Mouse (Mus musculus): Measurements from ENCODE around the gene Htr1f. TPM values are rescaled to one million over a fixed set of nuclear protein-coding genes. Genes with fewer than 3 reads are reported as not detected.

Htr1f gene
- polyA plus RNA-seq, 1 experiment from 2014 or later = not detected

DNA sequence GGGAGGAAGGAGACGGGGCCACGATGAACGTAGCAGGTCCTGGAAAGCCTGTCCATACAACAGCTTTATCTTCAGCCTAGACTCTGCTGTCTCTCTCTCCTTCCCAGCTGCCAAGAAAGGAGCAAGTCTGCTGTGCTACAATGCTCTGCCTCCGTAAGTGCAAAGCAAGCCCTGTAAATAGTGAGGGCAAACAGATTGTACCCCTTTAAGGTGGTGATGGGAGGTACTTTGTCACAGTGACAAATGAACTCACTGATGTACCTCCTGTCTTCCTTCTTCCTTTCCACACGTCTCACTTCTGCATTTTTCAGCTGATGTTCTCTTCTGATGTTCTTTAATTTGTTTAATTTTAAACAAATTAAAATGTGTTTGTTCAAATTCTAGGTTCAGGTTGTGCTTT, 221.8 kb downstream of the Htr1f start:
- no peak for DNase-seq (ENCODE audit: low spot score)
- ATAC-seq (ENCODE audit: insufficient read depth, low FRiP score, low TSS enrichment) = no peak
- H3K4me2 ChIP-seq (ENCODE audit: low read depth) = no peak overlapping the region
- no peak overlapping the region for H3K4me3 ChIP-seq (ENCODE audit: low read depth, low read length)
- no peaks in the 10 kb centered on the region for H3K9me3 ChIP-seq (ENCODE audit: control insufficient read depth, low read length)
- H3K4me1 ChIP-seq (ENCODE audit: control insufficient read depth, insufficient read depth, low read length) = peaks cover 3% of the 10 kb centered on the region; the same call in 1 of the 2 replicates
- WGBS = 61% methylated on average over 5 of the region's 5 CpGs
- no peaks in the 10 kb centered on the region for H3K27me3 ChIP-seq (ENCODE audit: control insufficient read depth, insufficient read depth, low read length)
- no peaks in the 10 kb centered on the region for H3K36me3 ChIP-seq (ENCODE audit: control insufficient read depth, insufficient read depth, low read length)
- no peak overlapping the region for H3K27ac ChIP-seq (ENCODE audit: low read depth, low read length)
- H3K9ac ChIP-seq (ENCODE audit: low read length) = no peak overlapping the region

DNA sequence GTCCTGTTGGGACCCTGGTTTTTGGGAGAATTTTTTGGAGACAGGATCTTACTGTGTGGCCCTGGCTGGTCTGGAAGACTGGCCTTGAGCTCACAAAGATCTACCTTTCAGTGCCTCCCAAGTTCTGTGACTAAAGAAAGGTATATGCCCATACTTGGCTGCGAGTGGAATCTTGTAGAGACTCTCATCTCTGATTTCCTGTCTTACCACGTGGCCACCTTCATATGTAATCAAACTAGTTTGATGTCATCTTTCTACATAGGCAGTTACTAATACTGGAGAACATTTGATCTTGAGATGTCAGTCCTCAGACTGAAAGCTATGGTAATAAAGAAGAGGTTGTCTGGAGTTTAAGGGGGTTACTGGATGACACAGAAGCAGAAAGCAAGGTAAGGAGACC, 224.2 kb downstream of the Htr1f start:
- H3K9me3 ChIP-seq (ENCODE audit: control insufficient read depth, low read length) = no peaks in the 10 kb centered on the region
- H3K27me3 ChIP-seq (ENCODE audit: control insufficient read depth, insufficient read depth, low read length) = no peaks in the 10 kb centered on the region
- no peak overlapping the region for H3K9ac ChIP-seq (ENCODE audit: low read length)
- no peak for ATAC-seq (ENCODE audit: insufficient read depth, low FRiP score, low TSS enrichment)
- no peak overlapping the region for H3K27ac ChIP-seq (ENCODE audit: low read depth, low read length)
- DNase-seq (ENCODE audit: low spot score) = no peak
- 85% methylated on average over 2 of the region's 2 CpGs for WGBS
- no peak overlapping the region for H3K4me2 ChIP-seq (ENCODE audit: low read depth)
- H3K36me3 ChIP-seq (ENCODE audit: control insufficient read depth, insufficient read depth, low read length) = no peaks in the 10 kb centered on the region
- H3K4me3 ChIP-seq (ENCODE audit: low read depth, low read length) = no peak overlapping the region
- H3K4me1 ChIP-seq (ENCODE audit: control insufficient read depth, insufficient read depth, low read length) = peaks cover 3% of the 10 kb centered on the region; the same call in 1 of the 2 replicates

DNA sequence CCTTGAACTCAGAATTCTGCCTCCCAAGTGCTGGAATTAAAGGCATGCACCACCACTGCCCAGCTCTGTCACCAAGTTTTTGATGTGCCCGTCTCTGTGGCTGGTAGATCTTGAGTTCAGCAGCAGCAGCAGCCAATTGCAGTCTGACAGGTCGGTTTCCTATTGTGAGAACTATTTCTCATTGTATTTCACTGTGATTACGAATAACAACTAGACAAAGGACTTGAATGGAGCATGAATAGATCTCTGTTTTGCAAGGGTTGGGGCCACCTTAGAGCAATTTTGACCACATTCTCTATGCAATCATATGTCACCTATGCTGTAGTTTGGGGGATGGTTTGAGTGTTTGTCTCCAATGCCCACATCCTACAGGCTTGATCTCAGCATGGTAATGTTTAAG, 224.7 kb downstream of the Htr1f start:
- WGBS = 74% methylated on average over 3 of the region's 3 CpGs
- DNase-seq (ENCODE audit: low spot score) (no peak), ATAC-seq (ENCODE audit: insufficient read depth, low FRiP score, low TSS enrichment) (no peak)
- Histone ChIP-seq H3K27me3 (ENCODE audit: control insufficient read depth, insufficient read depth, low read length) (no peaks in the 10 kb centered on the region), H3K36me3 (ENCODE audit: control insufficient read depth, insufficient read depth, low read length) (no peaks in the 10 kb centered on the region), H3K4me3 (ENCODE audit: low read depth, low read length) (no peak overlapping the region), H3K9ac (ENCODE audit: low read length) (no peak overlapping the region), H3K4me1 (ENCODE audit: control insufficient read depth, insufficient read depth, low read length) (peaks cover 3% of the 10 kb centered on the region; the same call in 1 of the 2 replicates), H3K9me3 (ENCODE audit: control insufficient read depth, low read length) (no peaks in the 10 kb centered on the region), H3K4me2 (ENCODE audit: low read depth) (no peak overlapping the region), H3K27ac (ENCODE audit: low read depth, low read length) (no peak overlapping the region)

DNA sequence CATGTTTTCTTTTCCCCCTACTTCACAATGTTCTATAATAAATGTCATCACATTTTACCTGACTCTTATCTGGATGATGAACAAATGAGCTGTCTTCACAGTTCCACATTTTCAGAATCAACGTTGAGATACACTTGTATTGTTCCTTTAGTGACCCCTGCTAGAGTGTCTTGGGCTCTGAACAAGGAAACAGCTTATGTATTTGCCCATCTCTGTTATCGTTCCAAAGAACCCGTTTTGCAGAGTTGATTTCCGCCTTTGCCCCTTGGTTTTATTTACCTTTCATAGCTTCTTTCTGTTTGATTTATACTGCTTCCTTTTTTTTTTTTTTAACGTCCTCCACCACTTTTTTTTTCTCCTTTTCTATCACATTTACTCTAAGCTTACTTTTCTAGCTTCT, 225.9 kb downstream of the Htr1f start:
- Histone ChIP-seq H3K4me1 (ENCODE audit: control insufficient read depth, insufficient read depth, low read length) (no peaks in the 10 kb centered on the region; the same call in 1 of the 2 replicates), H3K27me3 (ENCODE audit: control insufficient read depth, insufficient read depth, low read length) (no peaks in the 10 kb centered on the region), H3K9me3 (ENCODE audit: control insufficient read depth, low read length) (no peaks in the 10 kb centered on the region), H3K4me3 (ENCODE audit: low read depth, low read length) (no peak overlapping the region), H3K4me2 (ENCODE audit: low read depth) (no peak overlapping the region), H3K27ac (ENCODE audit: low read depth, low read length) (no peak overlapping the region), H3K9ac (ENCODE audit: low read length) (no peak overlapping the region), H3K36me3 (ENCODE audit: control insufficient read depth, insufficient read depth, low read length) (no peaks in the 10 kb centered on the region)
- DNase-seq (ENCODE audit: low spot score) (no peak), ATAC-seq (ENCODE audit: insufficient read depth, low FRiP score, low TSS enrichment) (no peak)
- WGBS = 83% methylated on average over 5 of the region's 5 CpGs

DNA sequence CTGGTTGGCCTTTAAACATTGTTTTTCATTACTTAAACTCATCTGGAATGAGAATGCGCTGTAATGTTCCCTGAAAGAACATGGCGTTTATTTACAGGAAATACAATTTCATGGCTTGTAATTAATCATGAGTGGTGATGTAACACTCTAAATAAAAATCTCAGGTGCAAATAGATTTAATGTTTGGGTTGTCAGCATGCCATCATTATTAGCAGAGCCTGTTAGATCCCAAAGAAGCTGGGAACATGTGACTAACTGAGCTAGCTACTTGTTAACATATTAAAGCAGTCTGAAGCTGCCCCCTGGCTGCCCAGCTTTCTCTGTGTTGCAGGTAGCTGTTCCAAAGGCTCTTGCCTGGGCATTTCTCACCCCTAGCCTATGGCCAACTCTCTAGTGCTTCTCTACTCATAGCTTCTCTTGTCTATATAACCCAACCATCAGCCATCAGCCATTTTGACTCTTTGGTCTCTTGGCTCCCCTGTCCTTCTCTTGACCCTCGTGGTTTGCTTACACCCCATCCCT, 227.0 kb downstream of the Htr1f start:
- Histone ChIP-seq H3K9ac (ENCODE audit: low read length) (no peak overlapping the region), H3K27me3 (ENCODE audit: control insufficient read depth, insufficient read depth, low read length) (no peaks in the 10 kb centered on the region), H3K4me1 (ENCODE audit: control insufficient read depth, insufficient read depth, low read length) (no peaks in the 10 kb centered on the region), H3K4me2 (ENCODE audit: low read depth) (no peak overlapping the region), H3K27ac (ENCODE audit: low read depth, low read length) (no peak overlapping the region), H3K4me3 (ENCODE audit: low read depth, low read length) (no peak overlapping the region), H3K36me3 (ENCODE audit: control insufficient read depth, insufficient read depth, low read length) (no peaks in the 10 kb centered on the region), H3K9me3 (ENCODE audit: control insufficient read depth, low read length) (no peaks in the 10 kb centered on the region)
- DNase-seq (ENCODE audit: low spot score) (no peak), ATAC-seq (ENCODE audit: insufficient read depth, low FRiP score, low TSS enrichment) (no peak)
- 82% methylated on average over 3 of the region's 3 CpGs for WGBS

DNA sequence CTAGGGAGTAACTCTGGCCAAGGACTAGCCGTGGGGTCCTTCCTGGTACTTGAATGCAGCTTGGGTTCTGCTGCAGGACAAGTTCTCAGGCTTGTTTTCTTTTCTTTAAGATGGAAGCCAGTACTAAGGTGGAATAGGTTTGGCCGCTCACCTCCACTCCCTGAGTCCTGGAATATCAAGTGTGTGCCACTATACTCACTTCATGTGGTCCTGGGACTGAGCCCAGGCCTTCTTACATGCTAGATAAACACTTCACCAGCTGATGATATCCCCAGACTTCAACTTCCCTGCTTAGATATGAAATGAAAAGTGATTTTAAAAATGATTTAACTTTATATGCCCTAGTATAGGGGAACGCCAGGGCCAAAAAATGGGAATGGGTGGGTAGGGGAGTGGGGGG, 228.3 kb downstream of the Htr1f start:
- WGBS = 88% methylated on average over 3 of the region's 3 CpGs
- Histone ChIP-seq H3K9me3 (ENCODE audit: control insufficient read depth, low read length) (no peaks in the 10 kb centered on the region), H3K4me2 (ENCODE audit: low read depth) (no peak overlapping the region), H3K4me3 (ENCODE audit: low read depth, low read length) (no peak overlapping the region), H3K27me3 (ENCODE audit: control insufficient read depth, insufficient read depth, low read length) (no peaks in the 10 kb centered on the region), H3K9ac (ENCODE audit: low read length) (no peak overlapping the region), H3K4me1 (ENCODE audit: control insufficient read depth, insufficient read depth, low read length) (no peaks in the 10 kb centered on the region), H3K27ac (ENCODE audit: low read depth, low read length) (no peak overlapping the region), H3K36me3 (ENCODE audit: control insufficient read depth, insufficient read depth, low read length) (no peaks in the 10 kb centered on the region)
- ATAC-seq (ENCODE audit: insufficient read depth, low FRiP score, low TSS enrichment) (no peak), DNase-seq (ENCODE audit: low spot score) (no peak)

DNA sequence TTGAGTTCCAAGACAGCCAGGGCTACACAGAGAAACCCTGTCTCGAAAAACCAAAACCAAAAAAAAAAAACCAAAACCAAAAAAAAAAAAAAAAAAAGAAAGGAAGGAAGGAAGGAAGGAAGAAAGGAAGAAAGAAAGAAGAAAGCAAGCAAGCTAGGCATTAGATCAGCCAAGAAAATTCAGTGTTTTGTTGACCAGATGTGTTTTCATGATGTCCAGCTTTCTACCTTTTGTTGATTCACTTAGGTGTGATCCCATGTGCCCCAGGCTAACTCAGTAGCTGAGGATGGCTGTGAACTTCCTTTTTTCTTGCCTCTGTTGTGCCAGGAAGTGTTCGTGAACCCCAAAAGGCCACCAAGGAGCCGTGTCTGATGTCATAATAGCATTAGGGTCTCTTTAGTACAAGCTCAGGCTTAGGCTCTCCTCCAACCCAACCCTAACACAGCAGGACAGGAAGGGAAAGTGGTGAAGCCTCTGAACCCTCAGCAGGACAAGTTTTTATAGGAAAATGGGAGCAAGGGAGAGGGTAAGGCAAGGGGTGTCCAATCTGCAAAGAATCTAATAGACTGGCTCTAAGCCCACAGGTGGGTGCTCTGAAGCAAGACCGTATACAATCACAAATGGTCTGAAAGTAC, 228.9 kb downstream of the Htr1f start:
- 83% methylated on average over 4 of the region's 4 CpGs for WGBS
- Histone ChIP-seq H3K9me3 (ENCODE audit: control insufficient read depth, low read length) (no peaks in the 10 kb centered on the region), H3K9ac (ENCODE audit: low read length) (no peak overlapping the region), H3K4me3 (ENCODE audit: low read depth, low read length) (no peak overlapping the region), H3K36me3 (ENCODE audit: control insufficient read depth, insufficient read depth, low read length) (no peaks in the 10 kb centered on the region), H3K4me2 (ENCODE audit: low read depth) (no peak overlapping the region), H3K4me1 (ENCODE audit: control insufficient read depth, insufficient read depth, low read length) (no peaks in the 10 kb centered on the region), H3K27me3 (ENCODE audit: control insufficient read depth, insufficient read depth, low read length) (no peaks in the 10 kb centered on the region), H3K27ac (ENCODE audit: low read depth, low read length) (no peak overlapping the region)
- no peak for ATAC-seq (ENCODE audit: insufficient read depth, low FRiP score, low TSS enrichment)
- DNase-seq (ENCODE audit: low spot score) = no peak

DNA sequence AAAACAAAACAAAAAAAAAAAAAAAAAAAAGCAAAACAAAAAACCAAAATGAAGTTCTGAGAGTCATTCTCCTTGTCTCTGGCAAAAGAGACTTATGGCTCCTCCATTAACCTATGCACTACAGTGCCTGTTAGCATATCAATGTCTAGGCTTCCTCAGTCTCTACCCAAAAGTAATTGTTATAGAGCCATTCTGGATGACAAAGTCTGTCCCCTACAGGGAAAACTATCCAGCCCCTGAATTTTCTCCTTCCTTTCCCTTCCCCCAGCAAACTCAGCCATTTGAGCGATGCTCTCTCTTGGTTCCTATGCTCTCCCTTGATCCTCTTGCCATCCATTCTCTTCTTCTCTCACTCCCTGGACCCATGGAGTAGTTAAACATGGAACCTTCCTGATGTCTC, 229.8 kb downstream of the Htr1f start:
- Histone ChIP-seq H3K4me3 (ENCODE audit: low read depth, low read length) (no peak overlapping the region), H3K27me3 (ENCODE audit: control insufficient read depth, insufficient read depth, low read length) (no peaks in the 10 kb centered on the region), H3K27ac (ENCODE audit: low read depth, low read length) (no peak overlapping the region), H3K9me3 (ENCODE audit: control insufficient read depth, low read length) (no peaks in the 10 kb centered on the region), H3K4me2 (ENCODE audit: low read depth) (no peak overlapping the region), H3K4me1 (ENCODE audit: control insufficient read depth, insufficient read depth, low read length) (no peaks in the 10 kb centered on the region), H3K36me3 (ENCODE audit: control insufficient read depth, insufficient read depth, low read length) (no peaks in the 10 kb centered on the region), H3K9ac (ENCODE audit: low read length) (no peak overlapping the region)
- ATAC-seq (ENCODE audit: insufficient read depth, low FRiP score, low TSS enrichment) (no peak), DNase-seq (ENCODE audit: low spot score) (no peak)
- WGBS = 84% methylated on average over 1 of the region's 1 CpGs

DNA sequence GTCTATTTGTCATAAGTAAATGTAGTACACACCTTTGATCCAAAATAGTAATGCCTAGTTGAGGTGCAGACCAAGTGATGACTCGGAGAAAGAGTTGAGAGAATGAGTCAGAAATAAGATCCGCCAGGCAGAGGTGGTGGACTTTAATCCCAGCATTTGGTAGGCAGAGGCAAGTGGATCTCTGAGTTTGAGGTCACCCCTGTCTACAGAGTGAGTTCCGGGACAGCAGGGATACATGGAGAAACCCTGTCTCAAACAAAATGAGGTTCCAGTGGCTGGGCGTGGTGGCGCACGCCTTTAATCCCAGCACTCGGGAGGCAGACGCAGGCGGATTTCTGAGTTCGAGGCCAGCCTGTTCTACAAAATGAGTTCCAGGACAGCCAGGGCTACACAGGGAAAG, 230.3 kb downstream of the Htr1f start:
- Histone ChIP-seq H3K4me2 (ENCODE audit: low read depth) (no peak overlapping the region), H3K4me1 (ENCODE audit: control insufficient read depth, insufficient read depth, low read length) (no peaks in the 10 kb centered on the region), H3K4me3 (ENCODE audit: low read depth, low read length) (no peak overlapping the region), H3K9me3 (ENCODE audit: control insufficient read depth, low read length) (no peaks in the 10 kb centered on the region), H3K9ac (ENCODE audit: low read length) (no peak overlapping the region), H3K36me3 (ENCODE audit: control insufficient read depth, insufficient read depth, low read length) (no peaks in the 10 kb centered on the region), H3K27ac (ENCODE audit: low read depth, low read length) (no peak overlapping the region), H3K27me3 (ENCODE audit: control insufficient read depth, insufficient read depth, low read length) (no peaks in the 10 kb centered on the region)
- DNase-seq (ENCODE audit: low spot score) (no peak), ATAC-seq (ENCODE audit: insufficient read depth, low FRiP score, low TSS enrichment) (no peak)
- WGBS = 94% methylated on average over 10 of the region's 10 CpGs
